Mouse (Mus musculus): ENCODE measurements around the gene Tha1.

The Tha1 gene

GRCm38 (mm10) chr11:117872861-117873608 is at the start of gene Tha1:
Gene Tha1, minus strand, starts transcription at chr11:117873481.
- DNase-seq (ENCODE audit: low read depth), result peak; percentile 72

- DNase-seq (ENCODE audit: low read depth), result no peak
Measured at GRCm38 (mm10) chr11:117919211-117919610, 45.9 kb upstream of the Tha1 start.

GRCm38 (mm10) chr11:117918541-117918940 is 45.3 kb upstream of the Tha1 start:
- no peak for DNase-seq (ENCODE audit: low read depth)

GRCm38 (mm10) chr11:117915837-117916236 is 42.6 kb upstream of the Tha1 start:
- no peak for DNase-seq (ENCODE audit: low read depth)

GRCm38 (mm10) chr11:117915341-117915740 is 42.1 kb upstream of the Tha1 start:
- peak; percentile 59 for DNase-seq (ENCODE audit: low read depth)

GRCm38 (mm10) chr11:117914531-117914930 is 41.2 kb upstream of the Tha1 start:
- DNase-seq (ENCODE audit: low read depth), result peak; percentile 49

GRCm38 (mm10) chr11:117912684-117913352 is 39.5 kb upstream of the Tha1 start:
- peak; percentile 85 for DNase-seq (ENCODE audit: low read depth)

GRCm38 (mm10) chr11:117909337-117909736 is 36.1 kb upstream of the Tha1 start:
- DNase-seq (ENCODE audit: low read depth), result no peak

- DNase-seq (ENCODE audit: low read depth), result no peak
Measured at GRCm38 (mm10) chr11:117904442-117904841, 31.2 kb upstream of the Tha1 start.

- DNase-seq (ENCODE audit: low read depth), result no peak
Measured at GRCm38 (mm10) chr11:117902282-117902681, 29.0 kb upstream of the Tha1 start.

- no peak for DNase-seq (ENCODE audit: low read depth)
Measured at GRCm38 (mm10) chr11:117896533-117896932, 23.3 kb upstream of the Tha1 start.

GRCm38 (mm10) chr11:117894676-117895075 is 21.4 kb upstream of the Tha1 start:
- no peak for DNase-seq (ENCODE audit: low read depth)

- peak; percentile 85 for DNase-seq (ENCODE audit: low read depth)
Measured at GRCm38 (mm10) chr11:117892199-117892598, 18.9 kb upstream of the Tha1 start.

- DNase-seq (ENCODE audit: low read depth), result peak; percentile 34
Measured at GRCm38 (mm10) chr11:117891581-117892175, 18.4 kb upstream of the Tha1 start.

- no peak for DNase-seq (ENCODE audit: low read depth)
Measured at GRCm38 (mm10) chr11:117890519-117891282, 17.4 kb upstream of the Tha1 start.

GRCm38 (mm10) chr11:117889887-117890340 is 16.6 kb upstream of the Tha1 start:
- no peak for DNase-seq (ENCODE audit: low read depth)

GRCm38 (mm10) chr11:117888853-117889822 is 15.9 kb upstream of the Tha1 start:
- DNase-seq (ENCODE audit: low read depth), result no peak

- DNase-seq (ENCODE audit: low read depth), result no peak
Measured at GRCm38 (mm10) chr11:117888168-117888852, 15.0 kb upstream of the Tha1 start.

GRCm38 (mm10) chr11:117886000-117886399 is 12.7 kb upstream of the Tha1 start:
- no peak for DNase-seq (ENCODE audit: low read depth)

GRCm38 (mm10) chr11:117882208-117882607 is 8.9 kb upstream of the Tha1 start:
- DNase-seq (ENCODE audit: low read depth), result no peak
